Mouse (Mus musculus) kidney, embryonic 15.5 days (tissue): ENCODE results near the gene Plekha6. TPM values are rescaled to one million over a fixed set of nuclear protein-coding genes. Genes with fewer than 3 reads are reported as not detected.

ENCODE experiments used
- ATAC-seq: fragments of 200-750 bp; cut with Nextera tagmentation; replicated peaks from 2 replicates; pipeline ENCODE4 v1.8.0; 2017; ENCODE audit warnings: moderate TSS enrichment; ENCODE audit not compliant: low FRiP score
- H3K27ac ChIP-seq: fragments of 300-500 bp; sonication (generic); 2 replicates; pipeline ENCODE4 v1.5.1; 2015; ENCODE audit warnings: mild to moderate bottlenecking, inconsistent platforms
- H3K27me3 ChIP-seq: fragments of 300-500 bp; sonication (generic); 2 replicates; pipeline ENCODE4 v1.6.1; 2015; ENCODE audit warnings: inconsistent platforms
- H3K36me3 ChIP-seq: fragments of 300-500 bp; sonication (generic); 2 replicates; pipeline ENCODE4 v1.6.1; 2015; ENCODE audit warnings: inconsistent platforms
- H3K4me1 ChIP-seq: fragments of 300-500 bp; sonication (generic); 2 replicates; pipeline ENCODE4 v1.6.1; 2015; ENCODE audit warnings: inconsistent platforms
- H3K4me2 ChIP-seq: fragments of 300-500 bp; sonication (generic); 2 replicates; pipeline ENCODE4 v1.6.1; 2015; ENCODE audit warnings: moderate library complexity, mild to moderate bottlenecking, inconsistent platforms
- H3K4me3 ChIP-seq: fragments of 300-500 bp; sonication (generic); replicated peaks from 2 replicates; pipeline ENCODE4 v1.5.1; 2015; ENCODE audit warnings: mild to moderate bottlenecking, inconsistent platforms
- H3K9ac ChIP-seq: fragments of 300-500 bp; sonication (generic); 2 replicates; pipeline ENCODE4 v1.6.1; 2015; ENCODE audit warnings: mild to moderate bottlenecking, inconsistent platforms
- H3K9me3 ChIP-seq: fragments of 300-500 bp; sonication (generic); replicated peaks from 2 replicates; pipeline ENCODE4 v1.6.1; 2016; ENCODE audit warnings: inconsistent platforms
- WGBS: fragments of 180-500 bp; shearing (Covaris S2); methylation state at CpG from one replicate; pipeline ENCODE4 v1.1.7; 2015; ENCODE audit warnings: mixed read lengths; 5-methylcytosine and 5-hydroxymethylcytosine counted together
- polyA plus RNA-seq: library from polyadenylated mRNA; unstranded; fragments of >200 nt; fragmentation: Nextera tagmentation; extraction: Ambion mirVana; gene quantifications from 2 replicates; pipeline ENCODE4 v1.2.1, GENCODE M21; 2015

Gene Plekha6
- polyA plus RNA-seq, result 6.9 and 8.4 TPM in 2 replicates

- H3K27ac ChIP-seq, result 0 out of 2 replicates have a peak within 1 kb of the TSS, but pooled peaks have one; percentile 30
- WGBS, result under 1% methylated on average over 60 of the region's 68 CpGs
- H3K4me2 ChIP-seq, result peak within 1 kb of the TSS; percentile 97
- no peaks in the 10 kb centered on the region for H3K9me3 ChIP-seq
- peak within 1 kb of the TSS; percentile 62 for H3K9ac ChIP-seq
- peaks cover 34% of the 10 kb centered on the region for H3K4me1 ChIP-seq
- H3K27me3 ChIP-seq, result peaks cover 84% of the 10 kb centered on the region
- ATAC-seq, result peak; percentile 54
- H3K36me3 ChIP-seq, result no peaks in the 10 kb centered on the region
- H3K4me3 ChIP-seq, result peak within 1 kb of the TSS; percentile 56
Measured at GRCm38 (mm10) chr1:133163820-133164431, at the start of gene Plekha6. Gene Plekha6, plus strand, starts transcription at chr1:133164210.

- Histone ChIP-seq H3K36me3 (no peaks in the 10 kb centered on the region), H3K27me3 (no peaks in the 10 kb centered on the region), H3K4me1 (peaks cover 7% of the 10 kb centered on the region), H3K9ac (no peak overlapping the region), H3K4me2 (no peak overlapping the region), H3K27ac (no peak overlapping the region), H3K9me3 (no peaks in the 10 kb centered on the region), H3K4me3 (no peak overlapping the region)
- 86% methylated on average over 4 of the region's 4 CpGs for WGBS
- no peak for ATAC-seq
Measured at GRCm38 (mm10) chr1:133116108-133116507, 47.9 kb upstream of the Plekha6 start.

GRCm38 (mm10) chr1:133118127-133118526 is 45.9 kb upstream of the Plekha6 start:
- Histone ChIP-seq H3K9ac (no peak overlapping the region), H3K36me3 (no peaks in the 10 kb centered on the region), H3K27me3 (no peaks in the 10 kb centered on the region), H3K4me2 (no peak overlapping the region), H3K9me3 (no peaks in the 10 kb centered on the region), H3K4me3 (no peak overlapping the region), H3K27ac (no peak overlapping the region), H3K4me1 (peaks cover 7% of the 10 kb centered on the region)
- whole genome bisulfite sequencing, result 92% methylated on average over 5 of the region's 5 CpGs
- no peak for ATAC-seq

- no peak for ATAC-seq
- H3K4me2 ChIP-seq, result no peak overlapping the region
- H3K4me3 ChIP-seq, result no peak overlapping the region
- H3K9me3 ChIP-seq, result no peaks in the 10 kb centered on the region
- no peak overlapping the region for H3K27ac ChIP-seq
- H3K36me3 ChIP-seq, result no peaks in the 10 kb centered on the region
- H3K9ac ChIP-seq, result no peak overlapping the region
- WGBS, result 89% methylated on average over 3 of the region's 3 CpGs
- peaks cover 8% of the 10 kb centered on the region for H3K4me1 ChIP-seq
- H3K27me3 ChIP-seq, result no peaks in the 10 kb centered on the region
Measured at GRCm38 (mm10) chr1:133118844-133119243, 45.2 kb upstream of the Plekha6 start.

GRCm38 (mm10) chr1:133119931-133120712 is 43.9 kb upstream of the Plekha6 start:
- 32% methylated on average over 7 of the region's 7 CpGs for WGBS
- Histone ChIP-seq H3K4me3 (no peak overlapping the region), H3K9me3 (no peaks in the 10 kb centered on the region), H3K4me1 (peaks cover 14% of the 10 kb centered on the region), H3K27ac (no peak overlapping the region), H3K4me2 (no peak overlapping the region), H3K27me3 (no peaks in the 10 kb centered on the region), H3K36me3 (no peaks in the 10 kb centered on the region), H3K9ac (no peak overlapping the region)
- no peak for ATAC-seq

DNA sequence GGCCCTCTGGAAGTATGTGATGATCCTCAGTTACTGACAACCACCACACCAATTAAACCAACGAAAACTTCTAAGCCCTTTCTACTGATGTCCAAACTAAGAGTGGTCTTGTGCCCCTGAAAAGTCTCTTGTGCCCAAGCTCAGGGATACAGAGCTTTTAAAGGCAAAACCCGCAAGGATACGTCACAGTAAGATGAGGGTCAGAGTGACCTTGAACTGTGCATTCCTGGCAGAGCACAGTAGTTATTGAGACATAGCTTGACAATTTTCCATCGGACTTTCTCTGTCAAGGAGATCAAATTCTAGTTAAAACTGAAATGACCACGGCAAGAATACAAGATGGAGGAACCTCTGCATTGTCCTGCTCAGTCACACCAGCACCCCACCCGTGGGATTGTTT is 42.8 kb upstream of the Plekha6 start:
- 65% methylated on average over 6 of the region's 6 CpGs for WGBS
- Histone ChIP-seq H3K4me3 (no peak overlapping the region), H3K4me2 (no peak overlapping the region), H3K9me3 (no peaks in the 10 kb centered on the region), H3K27me3 (no peaks in the 10 kb centered on the region), H3K36me3 (no peaks in the 10 kb centered on the region), H3K4me1 (peaks cover 14% of the 10 kb centered on the region), H3K27ac (no peak overlapping the region), H3K9ac (no peak overlapping the region)
- no peak for ATAC-seq

DNA sequence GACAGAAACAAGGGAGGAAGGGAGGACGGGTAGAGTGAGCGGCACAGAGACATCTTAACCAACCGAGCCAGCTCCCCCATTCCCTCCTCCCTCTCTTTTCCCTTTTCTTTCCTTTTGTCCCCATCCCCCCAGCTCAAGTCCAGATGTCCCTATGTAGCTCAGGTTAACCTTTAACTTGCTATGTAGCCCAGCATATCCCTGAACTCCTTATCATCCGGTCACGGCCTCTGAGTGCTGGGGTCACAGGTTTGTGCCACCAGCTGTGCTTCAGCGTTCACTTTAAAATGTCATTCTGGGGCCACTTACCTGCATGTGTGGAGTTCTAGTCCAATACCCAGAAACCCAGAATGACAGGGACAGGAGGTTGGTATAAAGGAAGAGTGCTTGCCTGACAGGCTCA is 39.9 kb upstream of the Plekha6 start:
- H3K4me2 ChIP-seq, result no peak overlapping the region
- no peak overlapping the region for H3K9ac ChIP-seq
- H3K27me3 ChIP-seq, result no peaks in the 10 kb centered on the region
- WGBS, result 69% methylated on average over 6 of the region's 6 CpGs
- no peak overlapping the region for H3K4me3 ChIP-seq
- peak overlapping the region; percentile 49 for H3K27ac ChIP-seq
- peaks cover 14% of the 10 kb centered on the region for H3K4me1 ChIP-seq
- no peaks in the 10 kb centered on the region for H3K9me3 ChIP-seq
- ATAC-seq, result no peak
- H3K36me3 ChIP-seq, result no peaks in the 10 kb centered on the region

GRCm38 (mm10) chr1:133125640-133126364 is 38.2 kb upstream of the Plekha6 start:
- Histone ChIP-seq H3K4me1 (peaks cover 22% of the 10 kb centered on the region), H3K36me3 (no peaks in the 10 kb centered on the region), H3K4me2 (no peak overlapping the region), H3K27ac (no peak overlapping the region), H3K9me3 (no peaks in the 10 kb centered on the region), H3K9ac (no peak overlapping the region), H3K27me3 (no peaks in the 10 kb centered on the region), H3K4me3 (no peak overlapping the region)
- no peak for ATAC-seq
- 90% methylated on average over 9 of the region's 9 CpGs for WGBS

- Histone ChIP-seq H3K9me3 (no peaks in the 10 kb centered on the region), H3K4me2 (no peak overlapping the region), H3K36me3 (no peaks in the 10 kb centered on the region), H3K27ac (no peak overlapping the region), H3K4me1 (peaks cover 22% of the 10 kb centered on the region), H3K4me3 (no peak overlapping the region), H3K27me3 (no peaks in the 10 kb centered on the region), H3K9ac (no peak overlapping the region)
- 74% methylated on average over 4 of the region's 4 CpGs for WGBS
- no peak for ATAC-seq
Measured at GRCm38 (mm10) chr1:133126365-133126740, 37.7 kb upstream of the Plekha6 start.

GRCm38 (mm10) chr1:133127328-133127727 is 36.7 kb upstream of the Plekha6 start:
- H3K9me3 ChIP-seq, result no peaks in the 10 kb centered on the region
- H3K27ac ChIP-seq, result no peak overlapping the region
- 69% methylated on average over 9 of the region's 9 CpGs for WGBS
- H3K4me2 ChIP-seq, result no peak overlapping the region
- no peaks in the 10 kb centered on the region for H3K36me3 ChIP-seq
- no peak for ATAC-seq
- H3K4me3 ChIP-seq, result no peak overlapping the region
- no peak overlapping the region for H3K9ac ChIP-seq
- no peaks in the 10 kb centered on the region for H3K27me3 ChIP-seq
- peaks cover 22% of the 10 kb centered on the region for H3K4me1 ChIP-seq

DNA sequence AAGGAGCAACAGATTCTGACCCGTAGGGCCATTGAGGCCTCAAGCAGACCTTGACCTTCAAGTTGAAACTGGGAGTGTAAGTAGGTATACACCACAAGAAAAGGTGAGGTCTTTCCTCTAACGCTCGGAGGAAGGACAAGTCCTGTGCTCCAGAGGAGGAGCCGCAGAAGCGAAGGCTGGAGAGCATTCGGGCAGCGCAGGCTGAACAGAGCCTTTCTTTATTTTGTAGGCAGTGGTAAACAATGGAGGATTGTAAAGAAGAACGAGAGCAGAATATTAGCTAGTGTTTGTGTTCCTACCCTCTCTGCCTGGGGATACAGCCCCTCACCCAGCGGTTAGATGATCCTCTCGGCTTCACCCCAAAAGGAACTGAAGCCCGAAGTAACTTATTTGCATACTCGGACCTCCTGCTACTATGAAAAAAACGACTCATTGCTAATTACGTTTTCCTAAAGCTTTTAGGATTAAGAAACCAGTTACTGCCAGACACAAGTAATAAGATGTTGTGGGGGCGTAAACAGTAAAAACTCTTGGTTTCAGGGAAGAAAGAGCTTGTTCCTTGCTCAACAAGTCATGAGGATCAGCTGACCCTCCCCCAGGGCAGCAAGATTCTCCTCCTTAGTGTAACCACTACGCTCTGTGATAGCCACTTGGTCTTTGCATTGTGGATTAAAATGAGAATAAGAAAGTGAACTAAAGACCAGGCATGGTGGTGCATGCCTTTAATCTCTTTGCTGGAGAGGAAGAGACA is 34.4 kb upstream of the Plekha6 start:
- peak overlapping the region; percentile 95 for H3K4me2 ChIP-seq
- peak overlapping the region; percentile 98 for H3K27ac ChIP-seq
- peaks cover 32% of the 10 kb centered on the region for H3K4me1 ChIP-seq
- H3K9ac ChIP-seq, result no peak overlapping the region
- 0 out of 2 replicates have a peak overlapping the region, but pooled peaks have one; percentile 7 for H3K4me3 ChIP-seq
- no peaks in the 10 kb centered on the region for H3K27me3 ChIP-seq
- H3K9me3 ChIP-seq, result no peaks in the 10 kb centered on the region
- peaks cover 12% of the 10 kb centered on the region; the same call in 1 of the 2 replicates for H3K36me3 ChIP-seq
- no peak for ATAC-seq
- WGBS, result 34% methylated on average over 16 of the region's 16 CpGs
